Mouse (Mus musculus) G1E (cell line): ENCODE data around the gene Lrrc75a. TPM values are rescaled to one million over a fixed set of nuclear protein-coding genes. Genes with fewer than 3 reads are reported as not detected.
A peak's percentile ranks its signal among the peaks of the same experiment; 100 is the strongest.

ENCODE experiments used
- ATAC-seq: 2 replicates; pipeline ENCODE4 v1.8.0; 2016; ENCODE audit warnings: mild to moderate bottlenecking; ENCODE audit not compliant: insufficient number of reproducible peaks, poor library complexity, low FRiP score, severe bottlenecking; ENCODE audit errors: extremely low read depth
- DNase-seq: peaks from one replicate; pipeline ENCODE4 v3.0.0; 2012; ENCODE audit warnings: low spot score
- H3K27me3 ChIP-seq: 2 replicates; pipeline ENCODE4 v1.6.1; 2012; ENCODE audit warnings: mild to moderate bottlenecking, low read length, inconsistent platforms; ENCODE audit not compliant: insufficient read depth
- H3K36me3 ChIP-seq: replicated peaks from 2 replicates; pipeline ENCODE3; 2012; ENCODE audit warnings: mild to moderate bottlenecking, inconsistent platforms
- H3K4me1 ChIP-seq: 2 replicates; pipeline ENCODE4 v1.6.1; 2012; ENCODE audit warnings: low read depth, low read length, inconsistent platforms, mixed read lengths; ENCODE audit not compliant: insufficient read depth
- H3K4me3 ChIP-seq: 2 replicates; pipeline ENCODE4 v1.5.1; 2012; ENCODE audit warnings: low read depth, mild to moderate bottlenecking, inconsistent platforms, low read length, moderate library complexity, mixed read lengths
- H3K9me3 ChIP-seq: replicated peaks from 2 replicates; pipeline ENCODE4 v1.6.1; 2012; ENCODE audit warnings: inconsistent platforms
- CTCF ChIP-seq: IDR thresholded peaks from 2 replicates; pipeline ENCODE4 v1.5.1; 2012; ENCODE audit warnings: low read depth, low read length, inconsistent platforms, mixed read lengths
- GATA1 ChIP-seq: IDR thresholded peaks from 2 replicates; pipeline ENCODE4 v1.6.1; 2012; ENCODE audit warnings: borderline replicate concordance, low read length, inconsistent platforms, mixed read lengths
- GATA2 ChIP-seq: IDR thresholded peaks from 2 replicates; pipeline ENCODE4 v1.6.1; 2012; ENCODE audit warnings: low read depth, low read length, inconsistent platforms, borderline replicate concordance
- POLR2AphosphoS5 ChIP-seq: IDR thresholded peaks from 2 replicates; pipeline ENCODE4 v1.6.1; 2012; ENCODE audit warnings: low read depth, low read length, inconsistent platforms; ENCODE audit not compliant: insufficient replicate concordance
- TAL1 ChIP-seq: conservative IDR thresholded peaks from 2 replicates; pipeline ENCODE4 v1.6.1; 2012; ENCODE audit warnings: low read depth, low read length, inconsistent platforms, mixed read lengths
- polyA plus RNA-seq: library from polyadenylated mRNA; stranded (reverse); fragments of >175 nt; gene quantifications from 2 replicates; pipeline ENCODE4 v1.2.3, GENCODE M21; 2012
- total RNA-seq, 2 experiments: library from RNA; stranded (forward) in 1 of 2; stranded (reverse) in 1 of 2; fragments of 200-1000 nt in 1 of 2; fragments of >200 nt in 1 of 2; fragmentation: Nextera tagmentation in 1 of 2; gene quantifications; 2 replicates each; pipeline ENCODE4 v1.2.3; 2014 to 2017

The Lrrc75a gene
- total and polyA plus RNA-seq, 3 experiments, result 0.27 to 1.7 (median 0.30) TPM

- TF ChIP-seq GATA1 (no peak), CTCF (no peak), TAL1 (no peak), GATA2 (no peak), POLR2AphosphoS5 (peak; percentile 62)
- DNase-seq (no peak), ATAC-seq (no peak)
- Histone ChIP-seq H3K27me3 (no peaks in the 10 kb centered on the region), H3K4me1 (peaks cover 48% of the 10 kb centered on the region), H3K36me3 (peaks cover 70% of the 10 kb centered on the region), H3K9me3 (no peaks in the 10 kb centered on the region), H3K4me3 (peak overlapping the region; percentile 21; the same call in 1 of the 2 replicates)
Measured at GRCm38 (mm10) chr11:62606299-62607169, 41.8 kb downstream of the Lrrc75a start.

GRCm38 (mm10) chr11:62605619-62606298 lies 42.6 kb downstream of the Lrrc75a start:
- TF ChIP-seq TAL1 (no peak), GATA1 (no peak), POLR2AphosphoS5 (no peak), GATA2 (no peak), CTCF (no peak)
- ATAC-seq, result no peak
- Histone ChIP-seq H3K9me3 (no peaks in the 10 kb centered on the region), H3K27me3 (no peaks in the 10 kb centered on the region), H3K4me3 (peak overlapping the region; percentile 90; the same call in 1 of the 2 replicates), H3K36me3 (peaks cover 78% of the 10 kb centered on the region), H3K4me1 (peaks cover 54% of the 10 kb centered on the region)
- no peak for DNase-seq

- no peaks in the 10 kb centered on the region for H3K9me3 ChIP-seq
- TF ChIP-seq TAL1, result no peak
- TF ChIP-seq POLR2AphosphoS5, result 0 out of 2 replicates have a peak, but pooled peaks have one; percentile 74
- TF ChIP-seq GATA1, result no peak
- TF ChIP-seq GATA2, result no peak
- ATAC-seq, result no peak
- H3K36me3 ChIP-seq, result peaks cover 84% of the 10 kb centered on the region
- peak overlapping the region; percentile 90 for H3K4me3 ChIP-seq
- no peaks in the 10 kb centered on the region for H3K27me3 ChIP-seq
- H3K4me1 ChIP-seq, result peaks cover 54% of the 10 kb centered on the region
- DNase-seq, result no peak
Measured at GRCm38 (mm10) chr11:62604886-62605618, 43.3 kb downstream of the Lrrc75a start.

- ATAC-seq (no peak), DNase-seq (no peak)
- peak overlapping the region; percentile 90 for H3K4me3 ChIP-seq
- H3K4me1 ChIP-seq, result peaks cover 52% of the 10 kb centered on the region
- peaks cover 89% of the 10 kb centered on the region for H3K36me3 ChIP-seq
- no peaks in the 10 kb centered on the region for H3K9me3 ChIP-seq
- no peaks in the 10 kb centered on the region for H3K27me3 ChIP-seq
- TF ChIP-seq TAL1 (no peak), GATA1 (no peak), POLR2AphosphoS5 (no peak), CTCF (no peak), GATA2 (no peak)
Measured at GRCm38 (mm10) chr11:62604123-62604706, 44.1 kb downstream of the Lrrc75a start.

- no peak for ATAC-seq
- Histone ChIP-seq H3K4me3 (peak overlapping the region; percentile 90), H3K9me3 (no peaks in the 10 kb centered on the region), H3K27me3 (no peaks in the 10 kb centered on the region), H3K36me3 (peaks cover 89% of the 10 kb centered on the region), H3K4me1 (peaks cover 47% of the 10 kb centered on the region)
- no peak for DNase-seq
- TF ChIP-seq CTCF (no peak), POLR2AphosphoS5 (peak; percentile 15; the same call in 1 of the 2 replicates)
Measured at GRCm38 (mm10) chr11:62603312-62604056, 44.8 kb downstream of the Lrrc75a start.
